Mouse (Mus musculus): Measurements from ENCODE around the gene Rspry1.

GRCm38 (mm10) chr8:94699366-94699765 lies 97.6 kb downstream of the Rspry1 start:
- TF ChIP-seq POLR2A (IDR thresholded peaks at IDR 0.05; ENCODE audit: insufficient read length, low read depth), result no peak
- TF ChIP-seq USF1 (IDR thresholded peaks at IDR 0.05; ENCODE audit: low read depth), result no peak
- TF ChIP-seq MYOG (IDR thresholded peaks at IDR 0.05; ENCODE audit: control insufficient read depth in 1 of 3, insufficient read depth in 1 of 3, insufficient read length in 2 of 3, low read depth in 2 of 3), result no peak
- TF ChIP-seq E2F4 (IDR thresholded peaks at IDR 0.05; ENCODE audit: insufficient read depth), result no peak
- TF ChIP-seq MAX (IDR thresholded peaks at IDR 0.05; ENCODE audit: low read depth), result no peak
- TF ChIP-seq POLR2AphosphoS2 (IDR thresholded peaks at IDR 0.05; ENCODE audit: insufficient read length, low read depth), result no peak
- no peak for TF ChIP-seq MYOD1 (IDR thresholded peaks at IDR 0.05; ENCODE audit: control insufficient read depth in 1 of 3, insufficient read length in 2 of 3, low read depth in 2 of 3)
- no peak for TF ChIP-seq SRF (IDR thresholded peaks at IDR 0.05; ENCODE audit: control insufficient read depth, insufficient read length, low read depth)
- no peak for TF ChIP-seq TCF12 (IDR thresholded peaks at IDR 0.05; ENCODE audit: insufficient read depth, poor library complexity, severe bottlenecking)
- TF ChIP-seq CEBPB (IDR thresholded peaks at IDR 0.05; ENCODE audit: insufficient read depth, poor library complexity, severe bottlenecking), result no peak
- no peak for TF ChIP-seq REST (IDR thresholded peaks at IDR 0.05; ENCODE audit: insufficient read depth, insufficient read length)

Data from myocyte (in vitro differentiated cells).